Mouse (Mus musculus) small intestine, adult 2 months (tissue): ENCODE measurements around the gene Pla2g2e.

Experiments
- CTCF ChIP-seq: fragments of 200-500 bp; IDR thresholded peaks from 2 replicates; pipeline ENCODE4 v1.5.1; 2012; ENCODE audit warnings: low read depth, mild to moderate bottlenecking, control low read depth, inconsistent platforms, low read length, moderate library complexity, mixed read lengths; ENCODE audit not compliant: insufficient replicate concordance, insufficient read length; ENCODE audit errors: extremely low read depth
- POLR2A ChIP-seq: fragments of 200-500 bp; IDR thresholded peaks from 2 replicates; pipeline ENCODE4 v1.6.1; 2012; ENCODE audit warnings: low read depth, mild to moderate bottlenecking, control low read depth, inconsistent platforms, low read length, moderate library complexity

DNA sequence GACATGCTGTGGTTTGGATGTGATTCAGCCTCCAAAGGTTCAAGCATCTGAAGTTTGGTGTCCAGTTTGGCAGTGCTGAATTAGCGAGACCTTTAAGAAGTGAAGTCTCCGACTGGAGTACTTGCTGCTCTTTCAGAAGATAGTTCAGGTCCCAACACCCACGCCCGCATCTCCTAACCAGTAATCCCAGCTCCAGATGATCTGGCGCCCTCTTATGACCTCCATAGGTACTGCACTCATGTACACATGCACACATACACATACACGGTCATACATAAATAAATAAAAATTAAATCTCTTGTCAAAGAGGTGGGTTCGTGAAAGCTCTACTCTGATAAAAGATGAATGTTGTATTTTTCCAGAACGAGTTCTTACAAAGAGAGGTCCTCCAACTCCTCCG is 39.5 kb downstream of the Pla2g2e start:
- TF ChIP-seq CTCF (peak; percentile 35; the same call in 1 of the 2 replicates), POLR2A (no peak)
